Mouse (Mus musculus): ENCODE results near the gene Lhb.

- TF ChIP-seq POLR2A (IDR thresholded peaks at IDR 0.05; ENCODE audit: extremely low read depth, insufficient read depth, low read length): no peak
- TF ChIP-seq CTCF (IDR thresholded peaks at IDR 0.05; ENCODE audit: low read depth, low read length): no peak
Observed at GRCm38 (mm10) chr7:45409497-45410163, 11.0 kb upstream of the Lhb start.

Data from liver, adult 2 months (tissue).